Mouse (Mus musculus): ENCODE results near the gene Aqp6.

- TF ChIP-seq POLR2A (IDR thresholded peaks at IDR 0.05; ENCODE audit: extremely low read depth, insufficient read depth, low read length): no peak
- TF ChIP-seq CTCF (IDR thresholded peaks at IDR 0.05; ENCODE audit: low read depth, low read length): no peak
These were observed 1.1 kb downstream of the Aqp6 start for GRCm38 (mm10) chr15:99602206-99602820.

Data from liver, adult 2 months (tissue).